Mouse (Mus musculus): Measurements from ENCODE around the gene Ptprt. TPM values are rescaled to one million over a fixed set of nuclear protein-coding genes. Genes with fewer than 3 reads are reported as not detected.

The Ptprt gene
- polyA plus RNA-seq, 1 experiment from 2014 or later, result 4.0 TPM

GRCm38 (mm10) chr2:162082391-162082790 is 578.6 kb downstream of the Ptprt start:
- WGBS, result 91% methylated on average over 3 of the region's 3 CpGs
- no peaks in the 10 kb centered on the region for H3K27me3 ChIP-seq (ENCODE audit: insufficient read depth, low read length)
- no peak overlapping the region for H3K4me3 ChIP-seq (replicated peaks; ENCODE audit: low read depth, low read length)
- no peaks in the 10 kb centered on the region for H3K36me3 ChIP-seq (ENCODE audit: insufficient read depth, low read length)
- no peak overlapping the region for H3K4me2 ChIP-seq (ENCODE audit: low read length)
- no peak for TF ChIP-seq CTCF (IDR thresholded peaks at IDR 0.05; ENCODE audit: low read depth)
- ATAC-seq (replicated peaks; ENCODE audit: low FRiP score, low read depth), result no peak
- no peak overlapping the region for H3K9ac ChIP-seq (ENCODE audit: low read depth, low read length)
- H3K27ac ChIP-seq, result no peak overlapping the region
- H3K4me1 ChIP-seq (replicated peaks; ENCODE audit: insufficient read depth, low read length), result no peaks in the 10 kb centered on the region
- DNase-seq (ENCODE audit: low spot score), result no peak
- H3K9me3 ChIP-seq (replicated peaks; ENCODE audit: low read length), result no peaks in the 10 kb centered on the region

- no peaks in the 10 kb centered on the region for H3K4me1 ChIP-seq (replicated peaks; ENCODE audit: insufficient read depth, low read length)
- H3K36me3 ChIP-seq (ENCODE audit: insufficient read depth, low read length), result no peaks in the 10 kb centered on the region
- H3K9ac ChIP-seq (ENCODE audit: low read depth, low read length), result no peak overlapping the region
- ATAC-seq (replicated peaks; ENCODE audit: low FRiP score, low read depth) (no peak), DNase-seq (ENCODE audit: low spot score) (no peak)
- WGBS, result 88% methylated on average over 1 of the region's 1 CpGs
- no peaks in the 10 kb centered on the region for H3K9me3 ChIP-seq (replicated peaks; ENCODE audit: low read length)
- no peak for TF ChIP-seq CTCF (IDR thresholded peaks at IDR 0.05; ENCODE audit: low read depth)
- no peaks in the 10 kb centered on the region for H3K27me3 ChIP-seq (ENCODE audit: insufficient read depth, low read length)
- H3K4me2 ChIP-seq (ENCODE audit: low read length), result no peak overlapping the region
- no peak overlapping the region for H3K4me3 ChIP-seq (replicated peaks; ENCODE audit: low read depth, low read length)
- no peak overlapping the region for H3K27ac ChIP-seq
Measured at GRCm38 (mm10) chr2:162080717-162081398, 580.1 kb downstream of the Ptprt start.

- Histone ChIP-seq H3K9me3 (replicated peaks; ENCODE audit: low read length) (no peaks in the 10 kb centered on the region), H3K4me2 (ENCODE audit: low read length) (no peak overlapping the region), H3K9ac (ENCODE audit: low read depth, low read length) (no peak overlapping the region), H3K27me3 (ENCODE audit: insufficient read depth, low read length) (no peaks in the 10 kb centered on the region), H3K4me3 (replicated peaks; ENCODE audit: low read depth, low read length) (no peak overlapping the region), H3K36me3 (ENCODE audit: insufficient read depth, low read length) (no peaks in the 10 kb centered on the region), H3K4me1 (replicated peaks; ENCODE audit: insufficient read depth, low read length) (no peaks in the 10 kb centered on the region), H3K27ac (no peak overlapping the region)
- TF ChIP-seq CTCF (IDR thresholded peaks at IDR 0.05; ENCODE audit: low read depth), result no peak
- ATAC-seq (replicated peaks; ENCODE audit: low FRiP score, low read depth), result no peak
- WGBS, result 91% methylated on average over 5 of the region's 5 CpGs
- no peak for DNase-seq (ENCODE audit: low spot score)
Measured at GRCm38 (mm10) chr2:162078571-162079280, 582.2 kb downstream of the Ptprt start.

- Histone ChIP-seq H3K4me1 (replicated peaks; ENCODE audit: insufficient read depth, low read length) (no peaks in the 10 kb centered on the region), H3K27ac (no peak overlapping the region), H3K9me3 (replicated peaks; ENCODE audit: low read length) (no peaks in the 10 kb centered on the region), H3K36me3 (ENCODE audit: insufficient read depth, low read length) (no peaks in the 10 kb centered on the region), H3K4me3 (replicated peaks; ENCODE audit: low read depth, low read length) (no peak overlapping the region), H3K4me2 (ENCODE audit: low read length) (no peak overlapping the region), H3K9ac (ENCODE audit: low read depth, low read length) (no peak overlapping the region), H3K27me3 (ENCODE audit: insufficient read depth, low read length) (no peaks in the 10 kb centered on the region)
- DNase-seq (ENCODE audit: low spot score) (no peak), ATAC-seq (replicated peaks; ENCODE audit: low FRiP score, low read depth) (no peak)
- 75% methylated on average over 3 of the region's 3 CpGs for WGBS
- no peak for TF ChIP-seq CTCF (IDR thresholded peaks at IDR 0.05; ENCODE audit: low read depth)
Measured at GRCm38 (mm10) chr2:162052816-162053215, 608.1 kb downstream of the Ptprt start.

- Histone ChIP-seq H3K27me3 (ENCODE audit: insufficient read depth, low read length) (no peaks in the 10 kb centered on the region), H3K27ac (no peak overlapping the region), H3K4me3 (replicated peaks; ENCODE audit: low read depth, low read length) (no peak overlapping the region), H3K4me2 (ENCODE audit: low read length) (peak overlapping the region; percentile 23; the same call in 1 of the 2 replicates), H3K36me3 (ENCODE audit: insufficient read depth, low read length) (no peaks in the 10 kb centered on the region), H3K9me3 (replicated peaks; ENCODE audit: low read length) (no peaks in the 10 kb centered on the region), H3K9ac (ENCODE audit: low read depth, low read length) (no peak overlapping the region), H3K4me1 (replicated peaks; ENCODE audit: insufficient read depth, low read length) (no peaks in the 10 kb centered on the region)
- 0 out of 2 replicates have a peak, but pooled peaks have one; percentile 40 for ATAC-seq (replicated peaks; ENCODE audit: low FRiP score, low read depth)
- peak; percentile 7 for DNase-seq (ENCODE audit: low spot score)
- WGBS, result 45% methylated on average over 4 of the region's 4 CpGs
- no peak for TF ChIP-seq CTCF (IDR thresholded peaks at IDR 0.05; ENCODE audit: low read depth)
Measured at GRCm38 (mm10) chr2:162050198-162050597, 610.7 kb downstream of the Ptprt start.

- Histone ChIP-seq H3K9ac (ENCODE audit: low read depth, low read length) (no peak overlapping the region), H3K4me2 (ENCODE audit: low read length) (no peak overlapping the region), H3K4me3 (replicated peaks; ENCODE audit: low read depth, low read length) (no peak overlapping the region), H3K36me3 (ENCODE audit: insufficient read depth, low read length) (no peaks in the 10 kb centered on the region), H3K27ac (no peak overlapping the region), H3K4me1 (replicated peaks; ENCODE audit: insufficient read depth, low read length) (no peaks in the 10 kb centered on the region), H3K9me3 (replicated peaks; ENCODE audit: low read length) (no peaks in the 10 kb centered on the region), H3K27me3 (ENCODE audit: insufficient read depth, low read length) (no peaks in the 10 kb centered on the region)
- DNase-seq (ENCODE audit: low spot score), result no peak
- ATAC-seq (replicated peaks; ENCODE audit: low FRiP score, low read depth), result no peak
- WGBS, result 53% methylated on average over 4 of the region's 4 CpGs
- TF ChIP-seq CTCF (IDR thresholded peaks at IDR 0.05; ENCODE audit: low read depth), result no peak
Measured at GRCm38 (mm10) chr2:162035615-162036014, 625.3 kb downstream of the Ptprt start.
